8 mouse cellular contexts compared by ENCODE assay signal in genomic region chrX:20617176-20617902, GRCm38 (mm10). TPM values are rescaled to one million over a fixed set of nuclear protein-coding genes. Genes with fewer than 3 reads are reported as not detected.
DNase-seq lines count a peak whose midpoint lies in the region; ATAC-seq and TF ChIP-seq lines count a peak whose summit lies in the region.

Gene Rbm10 (plus strand): TSS chrX:20617503.
Gene Ndufb11 (minus strand): TSS chrX:20617619.

- H3K4me1 ChIP-seq in ES-E14 (ENCODE audit: control insufficient read depth in 2 of 2, insufficient read depth in 2 of 2, low read length in 2 of 2, poor library complexity in 1 of 2), result no peaks in the 10 kb centered on the region; a peak in 1 of 4 replicates
- peaks cover 22% of the 10 kb centered on the region for H3K4me1 ChIP-seq in forebrain, embryonic 15.5 days
- H3K4me1 ChIP-seq in lung, adult 2 months (ENCODE audit: control insufficient read depth, insufficient read depth, low read length), result peaks cover 6% of the 10 kb centered on the region

- peak within 1 kb of the TSS; percentile 48 for H3K4me2 ChIP-seq in forebrain, embryonic 15.5 days (replicated peaks)

- ATAC-seq in forebrain, embryonic 15.5 days (replicated peaks), result peak; percentile 98
- peak; percentile 96 for ATAC-seq in neutrophil, adult 5-6 weeks (ENCODE audit: extremely low read depth, insufficient number of reproducible peaks, low FRiP score, poor library complexity, severe bottlenecking)

- H3K9ac ChIP-seq in ES-E14 (ENCODE audit: insufficient read depth, low read depth, low read length, poor library complexity, severe bottlenecking), result peak within 1 kb of the TSS; percentile 89
- peak within 1 kb of the TSS; percentile 71 for H3K9ac ChIP-seq in forebrain, embryonic 15.5 days (replicated peaks)

- H3K36me3 ChIP-seq in ES-E14 (ENCODE audit: control insufficient read depth, insufficient read depth, low read length, poor library complexity, severe bottlenecking), result peaks cover 3% of the 10 kb centered on the region
- H3K36me3 ChIP-seq in forebrain, embryonic 15.5 days, result peaks cover 3% of the 10 kb centered on the region; the same call in 1 of the 2 replicates

- H3K27ac ChIP-seq in ES-E14 (ENCODE audit: insufficient read depth, low read depth, low read length, poor library complexity, severe bottlenecking), result peak within 1 kb of the TSS; percentile 73
- peak within 1 kb of the TSS; percentile 94 for H3K27ac ChIP-seq in forebrain, embryonic 15.5 days (replicated peaks)

- intact Hi-C loops in heart, postnatal 25 days (cut with DNase I), result no loop called here

- DNase-seq in ES-E14 (ENCODE audit: low read depth, low spot score), result peak; percentile 46
- DNase-seq in cerebellum, adult 11-12 months, result peak; percentile 89
- peak; percentile 76 for DNase-seq in heart, postnatal 25 days (ENCODE audit: low spot score)
- DNase-seq in layer of hippocampus, adult 18-20 months (ENCODE audit: low spot score in 2 of 2), result peak; percentile 82 to 85
- DNase-seq in lung, adult 2 months, result peak; percentile 66
- DNase-seq in thymus, adult 18-20 months, result peak; percentile 40 to 57

- no peak for TF ChIP-seq CTCF in lung, adult 2 months (IDR thresholded peaks at IDR 0.05; ENCODE audit: insufficient read depth, low read length)

- peak; percentile 67; the same call in 1 of the 2 replicates for TF ChIP-seq POLR2A in lung, adult 2 months (IDR thresholded peaks at IDR 0.05; ENCODE audit: borderline replicate concordance, extremely low read depth, low read depth, low read length)

- H3K4me3 ChIP-seq in ES-E14 (ENCODE audit: insufficient read depth in 1 of 2, low read depth in 1 of 2, low read length in 2 of 2, poor library complexity in 1 of 2, severe bottlenecking in 1 of 2), result peak within 1 kb of the TSS; percentile 87 to 88
- H3K4me3 ChIP-seq in forebrain, embryonic 15.5 days, result peak within 1 kb of the TSS; percentile 65
- H3K4me3 ChIP-seq in lung, adult 2 months (replicated peaks; ENCODE audit: extremely low read depth, low read depth, low read length), result peak within 1 kb of the TSS; percentile 97

- H3K27me3 ChIP-seq in forebrain, embryonic 15.5 days, result no peaks in the 10 kb centered on the region

- no peaks in the 10 kb centered on the region for H3K9me3 ChIP-seq in ES-E14 (ENCODE audit: control insufficient read depth, insufficient read depth, low read depth, low read length)
- no peaks in the 10 kb centered on the region for H3K9me3 ChIP-seq in forebrain, embryonic 15.5 days

- WGBS in forebrain, embryonic 15.5 days, result 14% methylated on average over 49 of the region's 49 CpGs
- WGBS in lung, adult 2 months, result 22% methylated on average over 49 of the region's 49 CpGs

- in situ Hi-C loops in ES-E14 (cut with MboI; ENCODE audit: low sequenced_read_pairs in 2 of 2, unreplicated experiment in 2 of 2), result no loop called here

TF ChIP-seq in ES-E14, 5 proteins besides CTCF, POLR2A, EP300 and RAD21:
- TF ChIP-seq ZC3H11A (IDR thresholded peaks at IDR 0.05; ENCODE audit: borderline replicate concordance, low read depth, low read length), result no peak
- TF ChIP-seq ZNF384 (IDR thresholded peaks at IDR 0.05; ENCODE audit: low read depth, low read length), result no peak
- no peak for TF ChIP-seq CHD2 (IDR thresholded peaks at IDR 0.05; ENCODE audit: low read depth, low read length)
- no peak for TF ChIP-seq MAFK (IDR thresholded peaks at IDR 0.05; ENCODE audit: insufficient read depth, low read depth, low read length)

RNA-seq across cellular contexts. Expression of gene Rbm10, which starts in this region (rescaled TPM):
- 49.4 and 57.9 TPM in 2 replicates for total RNA-seq in ES-E14 (2012; rRNA removed)
- polyA plus RNA-seq in forebrain, embryonic 15.5 days (2015; fragmentation: Nextera tagmentation; extraction: Ambion mirVana), result 66.9 and 70.1 TPM in 2 replicates
- 10 to 100 TPM; 21.2 to 22.0 TPM for total RNA-seq in heart, postnatal 25 days (2021)
- total RNA-seq in layer of hippocampus, adult 18-20 months (2021), result 10 to 100 TPM; 48.6 to 53.0 TPM
- polyA plus RNA-seq in lung, adult 2 months (2012; rRNA removed), result 44.6 and 51.4 TPM in 2 replicates
- total RNA-seq in neutrophil, adult 5-6 weeks (2017), result 51.0 and 51.7 TPM in 2 replicates

RNA-seq across cellular contexts. Expression of gene Ndufb11, which starts in this region (rescaled TPM):
- total RNA-seq in ES-E14 (2012; rRNA removed), result 161 and 213 TPM in 2 replicates
- polyA plus RNA-seq in forebrain, embryonic 15.5 days (2015; fragmentation: Nextera tagmentation; extraction: Ambion mirVana), result 192 and 199 TPM in 2 replicates
- 100 to 1,000 TPM; 677 to 733 TPM for total RNA-seq in heart, postnatal 25 days (2021)
- total RNA-seq in layer of hippocampus, adult 18-20 months (2021), result 100 to 1,000 TPM; 154 to 174 TPM
- polyA plus RNA-seq in lung, adult 2 months (2012; rRNA removed), result 102 and 118 TPM in 2 replicates
- total RNA-seq in neutrophil, adult 5-6 weeks (2017), result 60.2 and 70.2 TPM in 2 replicates

Comparison
In these comparisons a context has a peak if more than half of its experiments do, and no peak if none do; other contexts are left out.
1. Peak in every context shown above with its lines: DNase-seq, ATAC-seq, H3K4me3 ChIP-seq and H3K27ac ChIP-seq.